Mouse (Mus musculus) intestine, embryonic 16.5 days (tissue): ENCODE results near the gene Tulp1. TPM values are rescaled to one million over a fixed set of nuclear protein-coding genes. Genes with fewer than 3 reads are reported as not detected.
A peak's percentile ranks its signal among the peaks of the same experiment; 100 is the strongest.

Experiments
- ATAC-seq: fragments of 200-750 bp; cut with Nextera tagmentation; 2 replicates; pipeline ENCODE4 v1.8.0; 2017; ENCODE audit warnings: moderate TSS enrichment, moderate library complexity
- H3K27ac ChIP-seq: fragments of 300-500 bp; sonication (generic); 2 replicates; pipeline ENCODE4 v1.5.1; 2014; ENCODE audit warnings: mild to moderate bottlenecking, low read length
- H3K27me3 ChIP-seq: fragments of 300-500 bp; sonication (generic); replicated peaks from 2 replicates; pipeline ENCODE4 v1.6.1; 2014; ENCODE audit warnings: low read length, control low read depth, mixed read lengths; ENCODE audit not compliant: control insufficient read depth, insufficient read depth
- H3K36me3 ChIP-seq: fragments of 300-500 bp; sonication (generic); 2 replicates; pipeline ENCODE4 v1.6.1; 2014; ENCODE audit warnings: low read length, control low read depth; ENCODE audit not compliant: control insufficient read depth, insufficient read depth
- H3K4me1 ChIP-seq: fragments of 300-500 bp; sonication (generic); 2 replicates; pipeline ENCODE4 v1.6.1; 2014; ENCODE audit warnings: low read length, control low read depth, mixed read lengths; ENCODE audit not compliant: control insufficient read depth, insufficient read depth
- H3K4me2 ChIP-seq: fragments of 300-500 bp; sonication (generic); 2 replicates; pipeline ENCODE4 v1.6.1; 2014; ENCODE audit warnings: low read depth, low read length, control low read depth
- H3K4me3 ChIP-seq: fragments of 300-500 bp; sonication (generic); 2 replicates; pipeline ENCODE4 v1.5.1; 2014; ENCODE audit warnings: mild to moderate bottlenecking, low read length
- H3K9ac ChIP-seq: fragments of 300-500 bp; sonication (generic); 2 replicates; pipeline ENCODE4 v1.6.1; 2014; ENCODE audit warnings: low read depth, low read length
- H3K9me3 ChIP-seq: fragments of 300-500 bp; sonication (generic); 2 replicates; pipeline ENCODE4 v1.6.1; 2016; ENCODE audit warnings: low read length, control low read depth; ENCODE audit not compliant: control insufficient read depth
- WGBS: fragments of 180-500 bp; shearing (Covaris S2); extraction: QIAGEN DNeasy Blood & Tissue Kit; methylation state at CpG from one replicate; pipeline ENCODE4 v1.1.7; 2014; 5-methylcytosine and 5-hydroxymethylcytosine counted together
- polyA plus RNA-seq: library from polyadenylated mRNA; unstranded; fragments of >200 nt; fragmentation: Nextera tagmentation; extraction: Ambion mirVana; gene quantifications from 2 replicates; pipeline ENCODE4 v1.2.1, GENCODE M21; 2015

Gene Tulp1
- polyA plus RNA-seq, 1 experiment from 2014 or later, result 3.6 TPM

DNA sequence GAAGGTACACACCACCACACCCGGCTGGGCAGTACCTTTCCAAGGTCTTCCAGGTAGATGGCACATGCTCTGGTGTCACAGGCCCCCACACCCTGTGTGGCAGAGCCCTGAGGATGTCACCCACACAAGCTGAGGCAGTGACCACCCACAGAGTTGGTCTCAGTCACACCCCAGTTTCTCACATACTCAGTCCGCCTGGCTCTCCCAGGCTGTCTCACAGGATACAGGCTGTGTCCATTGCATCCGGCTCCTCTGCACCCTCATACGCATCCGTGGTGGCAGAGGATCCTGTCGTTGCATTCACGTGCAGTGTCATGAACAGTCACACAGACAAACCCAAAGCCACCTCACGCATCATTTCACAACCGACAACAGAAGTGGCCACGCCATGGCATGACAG is 17.7 kb downstream of the Tulp1 start:
- Histone ChIP-seq H3K36me3 (no peaks in the 10 kb centered on the region), H3K9ac (no peak overlapping the region), H3K4me2 (no peak overlapping the region), H3K27me3 (no peaks in the 10 kb centered on the region; the same call in 1 of the 2 replicates), H3K4me3 (no peak overlapping the region), H3K9me3 (no peaks in the 10 kb centered on the region), H3K27ac (0 out of 2 replicates have a peak overlapping the region, but pooled peaks have one; percentile 25), H3K4me1 (peaks cover 76% of the 10 kb centered on the region)
- no peak for ATAC-seq
- WGBS, result 76% methylated on average over 10 of the region's 10 CpGs

DNA sequence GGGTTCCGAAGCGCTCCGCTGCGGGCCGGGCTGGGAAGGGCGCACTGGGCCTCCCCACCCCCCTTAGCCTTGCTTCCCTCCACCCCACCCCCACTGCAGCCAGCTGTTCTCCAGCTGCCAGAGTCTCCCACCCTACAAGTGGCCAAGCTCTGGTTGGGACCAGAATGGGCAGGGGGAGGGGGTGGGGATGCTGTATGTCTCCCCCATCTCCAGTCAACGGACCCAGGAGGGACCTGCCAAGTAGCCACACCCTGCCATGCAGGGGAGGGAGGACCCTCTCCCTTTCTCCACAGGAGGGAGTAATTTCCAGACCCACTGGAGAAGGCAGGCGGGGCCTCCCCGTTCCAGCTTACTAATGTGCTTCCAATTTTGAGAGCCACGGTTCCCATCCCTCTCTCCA is 19.1 kb downstream of the Tulp1 start:
- Histone ChIP-seq H3K4me3 (peak overlapping the region; percentile 35), H3K4me2 (peak overlapping the region; percentile 52), H3K36me3 (no peaks in the 10 kb centered on the region), H3K9ac (peak overlapping the region; percentile 67), H3K27ac (peak overlapping the region; percentile 94), H3K9me3 (no peaks in the 10 kb centered on the region), H3K4me1 (peaks cover 83% of the 10 kb centered on the region), H3K27me3 (no peaks in the 10 kb centered on the region; the same call in 1 of the 2 replicates)
- ATAC-seq, result 0 out of 2 replicates have a peak, but pooled peaks have one; percentile 3
- WGBS, result 9% methylated on average over 10 of the region's 10 CpGs

DNA sequence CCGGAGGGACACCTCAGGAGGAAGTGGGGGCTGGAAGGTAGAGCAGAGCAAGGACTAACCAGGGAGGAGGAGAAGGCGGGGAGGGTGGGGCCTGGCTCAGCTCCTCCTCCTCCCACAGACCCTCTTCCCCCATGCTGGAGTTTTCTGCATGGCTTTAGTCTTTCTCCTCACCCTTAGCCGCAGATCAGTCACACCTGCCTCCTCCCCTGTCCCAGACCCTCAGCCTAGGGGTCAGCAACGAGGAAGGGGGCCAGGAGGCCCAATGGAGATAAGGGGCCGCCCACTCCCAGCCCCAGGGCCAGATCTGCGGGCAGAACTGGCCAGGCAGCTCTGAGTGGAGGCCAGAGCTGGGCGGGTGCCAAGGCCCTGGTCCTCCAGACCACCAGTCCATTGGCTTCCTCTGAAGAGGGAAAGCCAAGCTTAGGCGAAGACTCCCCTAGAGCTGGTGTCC is 19.7 kb downstream of the Tulp1 start:
- WGBS, result 8% methylated on average over 8 of the region's 8 CpGs
- Histone ChIP-seq H3K36me3 (0 out of 2 replicates have a peak, but pooled peaks cover 2% of the 10 kb centered on the region), H3K9ac (peak overlapping the region; percentile 67), H3K4me3 (peak overlapping the region; percentile 35), H3K27me3 (no peaks in the 10 kb centered on the region; the same call in 1 of the 2 replicates), H3K4me2 (peak overlapping the region; percentile 52), H3K4me1 (peaks cover 89% of the 10 kb centered on the region), H3K27ac (peak overlapping the region; percentile 94), H3K9me3 (no peaks in the 10 kb centered on the region)
- ATAC-seq, result no peak

DNA sequence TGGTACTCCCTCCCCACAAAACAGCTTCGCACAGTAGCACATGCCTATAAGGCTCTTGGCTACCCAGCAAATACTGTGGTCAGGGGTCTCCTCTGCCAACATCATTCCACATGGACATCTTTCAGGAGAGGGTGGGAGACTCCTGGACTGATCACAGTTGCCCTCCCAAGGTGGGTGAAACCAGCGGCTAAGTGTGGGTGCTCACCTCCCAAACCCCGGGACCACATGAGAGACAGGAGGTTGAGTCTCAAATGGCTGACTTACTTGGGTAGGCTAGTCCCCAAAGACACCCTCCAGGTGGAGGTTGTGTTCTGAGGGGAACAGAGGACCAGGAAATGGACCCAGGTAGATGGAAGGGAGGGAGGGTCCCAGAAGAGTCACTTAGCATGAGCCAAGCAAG is 20.4 kb downstream of the Tulp1 start:
- 57% methylated on average over 3 of the region's 3 CpGs for WGBS
- Histone ChIP-seq H3K4me3 (no peak overlapping the region), H3K4me2 (peak overlapping the region; percentile 52; the same call in 1 of the 2 replicates), H3K9me3 (no peaks in the 10 kb centered on the region), H3K27me3 (no peaks in the 10 kb centered on the region; the same call in 1 of the 2 replicates), H3K4me1 (peaks cover 94% of the 10 kb centered on the region), H3K36me3 (peaks cover 8% of the 10 kb centered on the region; the same call in 1 of the 2 replicates), H3K9ac (peak overlapping the region; percentile 67), H3K27ac (peak overlapping the region; percentile 94)
- no peak for ATAC-seq

DNA sequence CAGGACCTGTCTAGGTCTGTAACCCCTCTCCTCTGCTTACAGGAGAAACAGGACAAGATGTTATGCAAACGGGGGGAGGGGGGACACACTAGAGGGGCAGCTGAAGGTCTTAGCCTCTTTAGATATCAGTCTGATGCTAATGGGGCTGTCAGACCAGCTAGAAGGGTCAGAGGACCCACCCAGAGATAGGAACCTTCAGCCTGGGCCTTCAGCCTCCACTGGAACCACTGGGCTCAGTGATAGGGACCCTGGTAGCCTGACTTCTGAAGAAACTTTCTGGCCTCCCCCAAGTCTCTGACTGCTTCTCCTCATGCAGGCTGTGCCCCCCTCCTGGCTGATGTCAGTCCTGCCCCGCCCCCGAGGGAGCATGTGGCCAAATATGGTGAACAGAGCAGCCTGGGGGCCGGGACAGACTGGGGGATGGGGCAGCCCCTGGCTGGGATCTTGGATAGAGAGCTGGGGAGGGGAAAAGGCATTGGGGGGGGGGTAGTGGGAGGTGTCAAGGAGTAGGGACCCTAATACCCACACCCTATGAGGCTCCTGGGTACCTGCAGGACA is 20.9 kb downstream of the Tulp1 start:
- H3K27me3 ChIP-seq, result no peaks in the 10 kb centered on the region; the same call in 1 of the 2 replicates
- peak overlapping the region; percentile 94 for H3K27ac ChIP-seq
- peaks cover 93% of the 10 kb centered on the region for H3K4me1 ChIP-seq
- ATAC-seq, result no peak
- H3K4me2 ChIP-seq, result peak overlapping the region; percentile 52; the same call in 1 of the 2 replicates
- H3K9ac ChIP-seq, result peak overlapping the region; percentile 67
- H3K4me3 ChIP-seq, result no peak overlapping the region
- peaks cover 10% of the 10 kb centered on the region; the same call in 1 of the 2 replicates for H3K36me3 ChIP-seq
- no peaks in the 10 kb centered on the region for H3K9me3 ChIP-seq
- 42% methylated on average over 4 of the region's 4 CpGs for WGBS

DNA sequence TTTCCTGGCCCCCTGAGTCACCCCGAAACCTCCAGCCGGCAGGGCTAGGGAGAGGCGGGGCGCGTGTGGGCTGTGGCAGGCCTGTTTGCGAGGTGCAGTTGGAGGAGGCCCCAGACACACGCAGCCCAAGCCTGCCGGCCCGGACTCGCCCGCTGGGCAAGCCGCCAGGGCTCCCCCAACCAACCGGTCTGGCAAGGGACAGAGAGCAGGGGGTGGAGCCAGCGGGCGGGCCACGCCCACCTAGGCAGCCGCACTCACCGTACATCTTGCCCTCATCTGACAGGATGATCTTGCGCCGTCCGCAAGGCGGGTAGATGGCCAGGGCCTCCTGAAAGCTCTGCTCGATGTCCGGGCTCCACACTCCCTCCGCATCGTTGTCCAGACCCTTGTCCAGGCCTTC is 23.9 kb downstream of the Tulp1 start:
- Histone ChIP-seq H3K27ac (peak overlapping the region; percentile 83), H3K9ac (peak overlapping the region; percentile 59), H3K4me1 (peaks cover 78% of the 10 kb centered on the region), H3K4me2 (peak overlapping the region; percentile 49), H3K4me3 (peak overlapping the region; percentile 23), H3K9me3 (no peaks in the 10 kb centered on the region), H3K36me3 (peaks cover 15% of the 10 kb centered on the region; the same call in 1 of the 2 replicates), H3K27me3 (no peaks in the 10 kb centered on the region)
- WGBS, result 3% methylated on average over 26 of the region's 26 CpGs
- ATAC-seq, result peak; percentile 91

DNA sequence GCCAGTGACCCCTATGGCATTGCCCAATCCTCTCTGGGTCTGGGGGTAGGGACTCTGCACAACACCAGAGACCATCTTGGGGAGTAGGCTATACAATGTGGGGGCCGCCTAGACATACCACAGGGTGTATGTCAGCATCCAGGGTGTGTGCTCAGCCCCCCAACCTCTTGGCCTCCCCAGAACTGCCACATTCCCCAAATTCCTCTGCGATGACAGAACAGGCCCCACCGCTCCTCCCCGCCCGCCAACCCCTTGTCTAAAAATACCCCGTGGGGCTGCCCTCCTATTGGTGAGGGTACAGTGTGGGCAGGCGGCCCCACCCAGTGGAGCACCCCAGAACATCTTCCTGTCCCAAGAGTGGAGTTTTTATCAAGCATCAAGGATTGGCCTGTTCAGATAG is 24.4 kb downstream of the Tulp1 start:
- H3K27me3 ChIP-seq, result no peaks in the 10 kb centered on the region
- H3K9me3 ChIP-seq, result no peaks in the 10 kb centered on the region
- peaks cover 73% of the 10 kb centered on the region for H3K4me1 ChIP-seq
- peak overlapping the region; percentile 59 for H3K9ac ChIP-seq
- peaks cover 15% of the 10 kb centered on the region; the same call in 1 of the 2 replicates for H3K36me3 ChIP-seq
- WGBS, result 51% methylated on average over 7 of the region's 7 CpGs
- peak; percentile 4; the same call in 1 of the 2 replicates for ATAC-seq
- H3K4me3 ChIP-seq, result no peak overlapping the region
- peak overlapping the region; percentile 49 for H3K4me2 ChIP-seq
- peak overlapping the region; percentile 83 for H3K27ac ChIP-seq

DNA sequence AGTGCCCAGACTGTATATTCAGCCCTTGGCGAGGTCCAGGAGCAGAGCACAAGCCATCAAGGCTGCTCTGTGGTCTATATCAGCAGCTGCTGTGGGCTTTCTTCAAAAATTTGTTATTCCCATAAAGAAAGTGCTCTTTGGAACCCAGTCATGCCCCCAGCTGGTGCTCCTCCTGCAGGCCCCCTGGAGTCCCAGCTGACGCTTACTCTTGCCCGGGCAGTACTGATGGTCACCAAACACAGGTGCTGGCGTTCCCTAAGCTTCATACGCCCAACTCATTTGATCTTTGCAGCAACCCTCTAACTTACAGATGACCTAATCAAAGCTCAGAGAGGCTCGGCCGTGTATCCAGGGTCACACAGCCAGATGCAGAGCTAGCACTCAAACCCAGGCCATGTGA is 27.5 kb downstream of the Tulp1 start:
- WGBS, result 86% methylated on average over 7 of the region's 7 CpGs
- Histone ChIP-seq H3K27ac (no peak overlapping the region), H3K27me3 (no peaks in the 10 kb centered on the region), H3K9me3 (no peaks in the 10 kb centered on the region), H3K4me2 (no peak overlapping the region), H3K9ac (no peak overlapping the region), H3K4me1 (peaks cover 61% of the 10 kb centered on the region), H3K36me3 (peaks cover 26% of the 10 kb centered on the region; the same call in 1 of the 2 replicates), H3K4me3 (no peak overlapping the region)
- no peak for ATAC-seq

DNA sequence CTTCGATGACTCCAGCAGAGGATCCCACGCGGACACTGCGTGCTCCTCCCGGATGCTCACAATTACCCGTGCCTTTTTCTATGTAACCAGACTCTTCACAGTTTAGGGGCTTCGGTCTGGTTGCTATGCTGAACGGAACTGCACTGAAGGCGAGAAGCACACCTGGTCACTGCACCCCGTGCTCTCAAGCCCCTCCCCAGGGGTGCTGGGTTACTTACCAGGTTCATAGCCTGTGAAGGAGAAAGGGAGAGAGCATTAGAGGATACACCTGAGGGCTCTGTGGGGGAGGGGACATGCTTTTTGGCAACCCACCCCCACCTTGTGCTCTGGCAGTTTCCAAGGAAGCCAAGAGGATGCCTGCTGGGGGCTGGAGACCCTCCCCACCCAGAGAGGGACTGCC is 29.8 kb downstream of the Tulp1 start:
- no peak for ATAC-seq
- Histone ChIP-seq H3K27ac (no peak overlapping the region), H3K27me3 (no peaks in the 10 kb centered on the region), H3K9me3 (no peaks in the 10 kb centered on the region), H3K4me2 (no peak overlapping the region), H3K36me3 (peaks cover 31% of the 10 kb centered on the region; the same call in 1 of the 2 replicates), H3K9ac (no peak overlapping the region), H3K4me1 (peaks cover 52% of the 10 kb centered on the region), H3K4me3 (no peak overlapping the region)
- 81% methylated on average over 10 of the region's 10 CpGs for whole genome bisulfite sequencing
